17 mouse cellular contexts compared by ENCODE assay signal in genomic region chr12:80367227-80367626, GRCm38 (mm10).
DNase-seq lines count a peak whose midpoint lies in the region; ATAC-seq lines count a peak whose summit lies in the region.
"Had no signal": no experiment of that assay in that cellular context is flagged by ENCODE, and none has a peak within 500 bp of the region (broad histone marks: within the 10 kb centered on the region; RNA-seq: fewer than 3 reads in every experiment).

No protein-coding gene starts in this region.

- 71% methylated on average over 4 of the region's 4 CpGs for WGBS in heart, embryonic 11.5 days (ENCODE audit: insufficient replicate concordance)
- WGBS in limb, embryonic 12.5 days, result 82% methylated on average over 4 of the region's 4 CpGs
- WGBS in limb, embryonic 10.5 days, result 88% methylated on average over 4 of the region's 4 CpGs
- WGBS in embryonic facial prominence, embryonic 13.5 days, result 75% methylated on average over 4 of the region's 4 CpGs
- 67% methylated on average over 4 of the region's 4 CpGs for WGBS in limb, embryonic 15.5 days

- no peak overlapping the region for H3K9ac ChIP-seq in heart, embryonic 11.5 days (ENCODE audit: low read depth, low read length)
- no peak overlapping the region for H3K9ac ChIP-seq in limb, embryonic 12.5 days (replicated peaks)
- no peak overlapping the region for H3K9ac ChIP-seq in embryonic facial prominence, embryonic 13.5 days
- H3K9ac ChIP-seq in limb, embryonic 15.5 days, result no peak overlapping the region
- H3K9ac ChIP-seq: forebrain, postnatal 0 days; hindbrain, embryonic 13.5 days; liver, embryonic 13.5 days had no signal

- no peaks in the 10 kb centered on the region for H3K27me3 ChIP-seq in heart, embryonic 11.5 days (ENCODE audit: control insufficient read depth, insufficient read depth, low read length)
- H3K27me3 ChIP-seq in limb, embryonic 12.5 days, result no peaks in the 10 kb centered on the region
- no peaks in the 10 kb centered on the region for H3K27me3 ChIP-seq in limb, embryonic 10.5 days (ENCODE audit: low read depth, poor library complexity, severe bottlenecking)
- no peaks in the 10 kb centered on the region for H3K27me3 ChIP-seq in embryonic facial prominence, embryonic 13.5 days
- H3K27me3 ChIP-seq in limb, embryonic 15.5 days, result no peaks in the 10 kb centered on the region
- H3K27me3 ChIP-seq: hindbrain, embryonic 13.5 days; liver, embryonic 13.5 days had no signal

- H3K36me3 ChIP-seq in heart, embryonic 11.5 days (ENCODE audit: control insufficient read depth, insufficient read depth, low read length), result peaks cover 5% of the 10 kb centered on the region
- peaks cover 28% of the 10 kb centered on the region for H3K36me3 ChIP-seq in limb, embryonic 12.5 days
- H3K36me3 ChIP-seq in limb, embryonic 10.5 days, result peaks cover 48% of the 10 kb centered on the region
- H3K36me3 ChIP-seq in embryonic facial prominence, embryonic 13.5 days, result peaks cover 14% of the 10 kb centered on the region
- peaks cover 18% of the 10 kb centered on the region for H3K36me3 ChIP-seq in limb, embryonic 15.5 days

- H3K4me1 ChIP-seq in heart, embryonic 11.5 days (ENCODE audit: control insufficient read depth, insufficient read depth, low read length), result peaks cover 24% of the 10 kb centered on the region
- H3K4me1 ChIP-seq in limb, embryonic 12.5 days (replicated peaks), result peaks cover 30% of the 10 kb centered on the region
- H3K4me1 ChIP-seq in limb, embryonic 10.5 days, result peaks cover 5% of the 10 kb centered on the region; the same call in 1 of the 2 replicates
- H3K4me1 ChIP-seq in embryonic facial prominence, embryonic 13.5 days, result peaks cover 33% of the 10 kb centered on the region
- H3K4me1 ChIP-seq in limb, embryonic 15.5 days, result peaks cover 34% of the 10 kb centered on the region

- H3K4me2 ChIP-seq in heart, embryonic 11.5 days, result no peak overlapping the region
- H3K4me2 ChIP-seq in limb, embryonic 12.5 days, result no peak overlapping the region
- no peak overlapping the region for H3K4me2 ChIP-seq in embryonic facial prominence, embryonic 13.5 days
- no peak overlapping the region for H3K4me2 ChIP-seq in limb, embryonic 15.5 days
- H3K4me2 ChIP-seq: hindbrain, embryonic 13.5 days; liver, embryonic 13.5 days; midbrain, embryonic 11.5 days had no signal

- no peak overlapping the region for H3K4me3 ChIP-seq in heart, embryonic 11.5 days (ENCODE audit: low read depth, low read length)
- H3K4me3 ChIP-seq in limb, embryonic 12.5 days (replicated peaks), result no peak overlapping the region
- no peak overlapping the region for H3K4me3 ChIP-seq in limb, embryonic 10.5 days
- no peak overlapping the region for H3K4me3 ChIP-seq in embryonic facial prominence, embryonic 13.5 days
- H3K4me3 ChIP-seq in limb, embryonic 15.5 days, result no peak overlapping the region
- H3K4me3 ChIP-seq: hindbrain, embryonic 13.5 days; liver, embryonic 13.5 days had no signal

- no peaks in the 10 kb centered on the region for H3K9me3 ChIP-seq in heart, embryonic 11.5 days (replicated peaks; ENCODE audit: control insufficient read depth, low read length)
- H3K9me3 ChIP-seq in limb, embryonic 12.5 days, result no peaks in the 10 kb centered on the region
- no peaks in the 10 kb centered on the region for H3K9me3 ChIP-seq in limb, embryonic 10.5 days (replicated peaks)
- H3K9me3 ChIP-seq in embryonic facial prominence, embryonic 13.5 days, result no peaks in the 10 kb centered on the region
- no peaks in the 10 kb centered on the region for H3K9me3 ChIP-seq in limb, embryonic 15.5 days
- H3K9me3 ChIP-seq: hindbrain, embryonic 13.5 days; liver, embryonic 13.5 days had no signal

- peak overlapping the region; percentile 76 for H3K27ac ChIP-seq in heart, embryonic 11.5 days (ENCODE audit: low read depth, low read length)
- peak overlapping the region; percentile 84 for H3K27ac ChIP-seq in limb, embryonic 12.5 days
- no peak overlapping the region for H3K27ac ChIP-seq in limb, embryonic 10.5 days
- H3K27ac ChIP-seq in embryonic facial prominence, embryonic 13.5 days, result peak overlapping the region; percentile 87
- 0 out of 2 replicates have a peak overlapping the region, but pooled peaks have one; percentile 87 for H3K27ac ChIP-seq in limb, embryonic 15.5 days
- H3K27ac ChIP-seq: liver, embryonic 13.5 days had no signal

- no peak for DNase-seq in heart, adult 18-20 months
- DNase-seq in limb, embryonic 10.5 days (ENCODE audit: low spot score), result no peak
- no peak for DNase-seq in right cerebral cortex, postnatal 14 days
- DNase-seq: cerebellum, adult 8-10 months; forebrain, postnatal 0 days; gastrocnemius, postnatal 14 days; kidney, adult 11 months; kidney, postnatal 25 days; liver, embryonic 13.5 days; retina, postnatal 1 day had no signal

- ATAC-seq in heart, embryonic 11.5 days (replicated peaks; ENCODE audit: insufficient number of reproducible peaks, low FRiP score, low TSS enrichment), result no peak
- no peak for ATAC-seq in limb, embryonic 12.5 days (ENCODE audit: insufficient number of reproducible peaks, insufficient read depth, low FRiP score, low TSS enrichment, low read depth)
- no peak for ATAC-seq in embryonic facial prominence, embryonic 13.5 days (ENCODE audit: insufficient number of reproducible peaks, insufficient read depth, low FRiP score, low TSS enrichment, low read depth)
- no peak for ATAC-seq in limb, embryonic 15.5 days (ENCODE audit: insufficient number of reproducible peaks, low FRiP score, low TSS enrichment, low read depth)
- ATAC-seq: activated CD4-positive, CD25-positive, alpha-beta regulatory T cell, adult 4 months; forebrain, postnatal 0 days had no signal
